Mouse (Mus musculus) MEL (cell line): ENCODE data around the gene Onecut3. TPM values are rescaled to one million over a fixed set of nuclear protein-coding genes. Genes with fewer than 3 reads are reported as not detected.

ENCODE experiments used
- DNase-seq: peaks from one replicate; pipeline ENCODE4 v3.0.0; 2011; ENCODE audit warnings: low read depth, low spot score
- H3K27ac ChIP-seq: 2 replicates; pipeline ENCODE4 v1.5.1; 2012; ENCODE audit warnings: low read depth, mild to moderate bottlenecking, control low read depth, low read length, moderate library complexity; ENCODE audit not compliant: control insufficient read depth
- H3K27me3 ChIP-seq, 2 experiments: fragments of 150-350 bp in 1 of 2; sonication (generic) in 1 of 2; 2 replicates each; pipeline ENCODE4 v1.6.1; 2012; ENCODE audit warnings: low read length in 2 of 2, mild to moderate bottlenecking in 2 of 2, improper control_type of control experiment in 1 of 2, moderate library complexity in 1 of 2; ENCODE audit not compliant: insufficient read depth in 2 of 2, control insufficient read depth in 1 of 2
- H3K36me3 ChIP-seq, 2 experiments: 2 replicates each; pipeline ENCODE4 v1.6.1; 2012 to 2014; ENCODE audit warnings: low read length in 2 of 2, improper control_type of control experiment in 1 of 2, inconsistent platforms in 1 of 2, mild to moderate bottlenecking in 1 of 2; ENCODE audit not compliant: insufficient read depth in 2 of 2, control insufficient read depth in 1 of 2
- H3K4me1 ChIP-seq, 2 experiments: fragments of 150-350 bp in 1 of 2; sonication (generic) in 1 of 2; 2 replicates each; pipeline ENCODE4 v1.6.1; 2012; ENCODE audit warnings: low read length in 2 of 2, improper control_type of control experiment in 1 of 2, mild to moderate bottlenecking in 1 of 2; ENCODE audit not compliant: insufficient read depth in 2 of 2, control insufficient read depth in 1 of 2
- H3K4me3 ChIP-seq, 2 experiments: fragments of 150-350 bp in 1 of 2; sonication (generic) in 1 of 2; 2 replicates each; pipeline ENCODE4 v1.5.1; 2012; ENCODE audit warnings: low read depth in 2 of 2, low read length in 2 of 2, mild to moderate bottlenecking in 2 of 2, moderate library complexity in 2 of 2, control low read depth in 1 of 2, improper control_type of control experiment in 1 of 2; ENCODE audit not compliant: control insufficient read depth in 1 of 2, insufficient read depth in 1 of 2
- H3K79me2 ChIP-seq: 2 replicates; pipeline ENCODE4 v1.6.1; 2012; ENCODE audit warnings: mild to moderate bottlenecking, low read length, moderate library complexity; ENCODE audit not compliant: control insufficient read depth, poor library complexity, insufficient read depth
- H3K9ac ChIP-seq: 2 replicates; pipeline ENCODE4 v1.6.1; 2012; ENCODE audit warnings: low read depth, mild to moderate bottlenecking, control low read depth, low read length, moderate library complexity; ENCODE audit not compliant: control insufficient read depth, poor library complexity, severe bottlenecking
- H3K9me3 ChIP-seq: fragments of 150-350 bp; sonication (generic); replicated peaks from 2 replicates; pipeline ENCODE4 v1.6.1; 2012; ENCODE audit warnings: mild to moderate bottlenecking, low read length, improper control_type of control experiment, moderate library complexity; ENCODE audit not compliant: insufficient read depth
- CHD1 ChIP-seq: IDR thresholded peaks from 2 replicates; pipeline ENCODE4 v1.6.1; 2012; ENCODE audit warnings: low read depth, mild to moderate bottlenecking, inconsistent platforms, low read length, improper control_type of control experiment
- CHD2 ChIP-seq: IDR thresholded peaks from 2 replicates; pipeline ENCODE4 v1.6.1; 2011; ENCODE audit warnings: low read length, improper control_type of control experiment
- GABPA ChIP-seq: IDR thresholded peaks from 2 replicates; pipeline ENCODE4 v1.6.1; 2012; ENCODE audit warnings: low read depth, mild to moderate bottlenecking, inconsistent platforms, low read length, improper control_type of control experiment, moderate library complexity
- GATA1 ChIP-seq: IDR thresholded peaks from 2 replicates; pipeline ENCODE4 v1.6.1; 2011; ENCODE audit warnings: low read depth, low read length, improper control_type of control experiment
- HCFC1 ChIP-seq: IDR thresholded peaks from 2 replicates; pipeline ENCODE4 v1.6.1; 2012; ENCODE audit warnings: low read depth, mild to moderate bottlenecking, inconsistent platforms, low read length, improper control_type of control experiment, moderate library complexity
- MAFK ChIP-seq: IDR thresholded peaks from 2 replicates; pipeline ENCODE4 v1.6.1; 2011; ENCODE audit warnings: low read depth, mild to moderate bottlenecking, low read length, improper control_type of control experiment, borderline replicate concordance
- MAX ChIP-seq: IDR thresholded peaks from 2 replicates; pipeline ENCODE4 v1.6.1; 2011; ENCODE audit warnings: low read length, improper control_type of control experiment
- MAZ ChIP-seq: IDR thresholded peaks from 2 replicates; pipeline ENCODE4 v1.6.1; 2012; ENCODE audit warnings: low read depth, mild to moderate bottlenecking, inconsistent platforms, low read length, improper control_type of control experiment
- SIN3A ChIP-seq: IDR thresholded peaks from 2 replicates; pipeline ENCODE4 v1.6.1; 2012; ENCODE audit warnings: low read length, improper control_type of control experiment, inconsistent platforms
- TBP ChIP-seq: IDR thresholded peaks from 2 replicates; pipeline ENCODE4 v1.8.0; 2011; ENCODE audit warnings: low read depth, low read length, improper control_type of control experiment
- ZC3H11A ChIP-seq: IDR thresholded peaks from 2 replicates; pipeline ENCODE4 v1.6.1; 2012; ENCODE audit warnings: low read depth, mild to moderate bottlenecking, inconsistent platforms, low read length, improper control_type of control experiment
- ZMIZ1 ChIP-seq: IDR thresholded peaks from 2 replicates; pipeline ENCODE4 v1.6.1; 2012; ENCODE audit warnings: low read depth, mild to moderate bottlenecking, inconsistent platforms, low read length, improper control_type of control experiment, moderate library complexity
- ZNF384 ChIP-seq: IDR thresholded peaks from 2 replicates; pipeline ENCODE4 v1.6.1; 2012; ENCODE audit warnings: low read depth, mild to moderate bottlenecking, inconsistent platforms, low read length, improper control_type of control experiment
- polyA plus RNA-seq, 2 experiments: library from polyadenylated mRNA; stranded (reverse) in 1 of 2; unstranded in 1 of 2; fragments of >175 nt in 1 of 2; fragments of >200 nt in 1 of 2; gene quantifications; 2 replicates each; pipeline versions ENCODE4 v1.2.1 to v1.2.4; 2012; ENCODE audit warnings: low replicate concordance in 2 of 2, low read depth in 1 of 2; ENCODE audit not compliant: insufficient read length in 2 of 2, insufficient read depth in 1 of 2, missing spikeins in 1 of 2
- total RNA-seq: library from RNA; depleted of rRNA; stranded (reverse); fragments of 300-350 nt; gene quantifications from 2 replicates; pipeline ENCODE4 v1.2.3, GENCODE M21; 2012

Gene Onecut3
- total and polyA plus RNA-seq, 3 experiments: not detected

- Histone ChIP-seq H3K79me2 (no peaks in the 10 kb centered on the region), H3K27ac (no peak overlapping the region), H3K27me3 (peaks cover 10 to 11% of the 10 kb centered on the region in 2 experiments), H3K9me3 (no peaks in the 10 kb centered on the region), H3K36me3 (no peaks in the 10 kb centered on the region), H3K4me3 (no peak overlapping the region)
- TF ChIP-seq MAFK: peak; percentile 66
- no peak for TF ChIP-seq MAX
- TF ChIP-seq, all 39 proteins: peak for 1
- Histone ChIP-seq H3K9ac (no peak overlapping the region), H3K4me1 (no peaks in the 10 kb centered on the region)
- no peak for DNase-seq
Observed at GRCm38 (mm10) chr10:80460324-80460723, 34.3 kb upstream of the Onecut3 start.

GRCm38 (mm10) chr10:80461346-80461745, 33.3 kb upstream of the Onecut3 start:
- Histone ChIP-seq H3K4me3 (no peak overlapping the region), H3K4me1 (no peaks in the 10 kb centered on the region), H3K9me3 (no peaks in the 10 kb centered on the region), H3K36me3 (no peaks in the 10 kb centered on the region), H3K27me3 (peaks cover 10 to 11% of the 10 kb centered on the region in 2 experiments), H3K9ac (no peak overlapping the region), H3K79me2 (no peaks in the 10 kb centered on the region), H3K27ac (no peak overlapping the region)
- DNase-seq: no peak
- no peak for TF ChIP-seq ZNF384
- no peak for TF ChIP-seq GATA1

- no peaks in the 10 kb centered on the region for H3K4me1 ChIP-seq
- H3K27ac ChIP-seq: no peak overlapping the region
- no peaks in the 10 kb centered on the region for H3K36me3 ChIP-seq
- H3K9ac ChIP-seq: no peak overlapping the region
- H3K4me3 ChIP-seq: no peak overlapping the region
- no peaks in the 10 kb centered on the region for H3K9me3 ChIP-seq
- TF ChIP-seq ZMIZ1 (no peak), CHD2 (no peak), HCFC1 (no peak), TBP (no peak), GABPA (no peak), MAZ (no peak), CHD1 (no peak), SIN3A (no peak), ZC3H11A (no peak)
- H3K27me3 ChIP-seq: peaks cover 11 to 15% of the 10 kb centered on the region in 2 experiments
- H3K79me2 ChIP-seq: no peaks in the 10 kb centered on the region
- DNase-seq: no peak
Observed at GRCm38 (mm10) chr10:80464381-80465035, 30.1 kb upstream of the Onecut3 start.
